Mouse (Mus musculus): ENCODE results near the gene Adprm.

- no peak for TF ChIP-seq CTCF (IDR thresholded peaks at IDR 0.05; ENCODE audit: control insufficient read depth, insufficient read depth, insufficient read length)
- TF ChIP-seq CEBPB (IDR thresholded peaks at IDR 0.05; ENCODE audit: low read depth), result no peak
- no peak for TF ChIP-seq MAX (IDR thresholded peaks at IDR 0.05)
- TF ChIP-seq USF1 (IDR thresholded peaks at IDR 0.05; ENCODE audit: low read depth), result no peak
- TF ChIP-seq MYOD1 (IDR thresholded peaks at IDR 0.05; ENCODE audit: control insufficient read depth, insufficient read length, low read depth), result no peak
- no peak for TF ChIP-seq FOSL1 (IDR thresholded peaks at IDR 0.05; ENCODE audit: insufficient read depth, low read length, poor library complexity, severe bottlenecking)
Observed at GRCm38 (mm10) chr11:67049256-67049655, 3.1 kb downstream of the Adprm start.
